Mouse (Mus musculus) left cerebral cortex, postnatal 4 days (tissue): ENCODE measurements around the gene Rfx2. TPM values are rescaled to one million over a fixed set of nuclear protein-coding genes. Genes with fewer than 3 reads are reported as not detected.
A peak's percentile ranks its signal among the peaks of the same experiment; 100 is the strongest.

Source experiments
- DNase-seq: peaks from one replicate; pipeline ENCODE4 v3.0.0-alpha.2; 2022
- intact Hi-C: fragments of 180-260 bp; cut with DNase I; formaldehyde crosslinking; loops from one replicate; pipeline ENCODE4 v1.15.1; 2025
- total RNA-seq, 2 experiments: library from RNA; stranded (reverse); gene quantifications; 2 replicates each; pipeline ENCODE4 v1.2.3; 2021

The Rfx2 gene
- 1 to 10 TPM; 2.4 to 3.4 TPM for total RNA-seq

DNA sequence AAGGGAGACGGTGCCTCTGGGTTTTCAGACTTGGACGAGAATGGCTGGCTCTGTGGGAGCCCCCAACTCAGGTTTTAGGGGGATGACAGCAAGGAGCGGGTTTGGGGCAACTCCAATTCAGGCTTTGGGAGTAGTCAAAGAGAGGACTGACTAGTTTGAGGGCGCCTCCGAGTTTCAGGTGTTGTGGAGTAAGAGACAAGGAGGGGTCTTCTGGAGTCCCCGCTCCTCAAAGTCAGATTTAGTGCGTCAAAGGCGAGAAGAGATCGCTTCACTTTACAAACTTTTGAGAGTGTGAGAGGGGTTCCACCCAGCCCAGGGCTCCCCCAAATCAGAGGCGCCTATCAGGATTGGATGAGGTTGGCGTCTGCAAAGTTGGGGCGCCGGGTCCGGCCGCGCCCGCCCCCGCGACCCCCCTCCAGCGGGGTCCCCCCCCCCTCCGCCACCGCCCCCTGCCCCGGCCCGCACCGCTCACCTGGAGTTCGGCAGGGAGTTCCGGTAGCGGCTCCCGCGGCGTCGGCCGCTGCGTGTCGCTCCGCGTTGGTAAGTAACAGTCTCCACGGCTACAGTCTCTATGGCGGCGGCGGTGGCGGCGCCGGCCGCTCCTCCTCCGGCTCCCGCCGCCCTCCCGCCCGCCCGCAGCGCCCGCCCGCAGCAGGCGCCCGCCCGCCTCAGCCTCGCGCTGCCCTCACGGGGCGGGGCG lies at the start of gene Rfx2:
TSS of gene Rfx2 (minus strand) at position 603 of the 700 bp plus-strand sequence.
- intact Hi-C loops: no loop called here
- no peak for DNase-seq

DNA sequence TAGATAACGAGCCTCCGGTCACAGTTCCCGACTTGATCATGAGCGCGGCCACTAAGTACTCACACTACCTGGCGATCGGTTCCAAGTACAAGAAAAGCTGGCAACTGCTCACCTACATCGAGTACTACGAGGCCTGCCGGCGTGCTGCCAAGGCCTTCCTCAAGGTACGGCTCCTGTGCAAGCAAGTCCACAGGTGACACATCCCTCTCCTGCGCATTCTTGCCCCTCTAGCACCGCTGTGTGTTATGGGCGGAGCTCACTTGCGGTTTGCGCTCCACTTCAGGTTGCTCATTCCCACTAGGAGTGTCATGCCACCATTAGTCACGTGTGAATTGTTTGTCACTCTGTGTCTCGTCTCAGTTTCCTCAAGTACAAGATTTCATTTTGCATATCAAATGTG lies 46.6 kb upstream of the Rfx2 start:
- intact Hi-C loops: no loop called here
- no peak for DNase-seq

DNA sequence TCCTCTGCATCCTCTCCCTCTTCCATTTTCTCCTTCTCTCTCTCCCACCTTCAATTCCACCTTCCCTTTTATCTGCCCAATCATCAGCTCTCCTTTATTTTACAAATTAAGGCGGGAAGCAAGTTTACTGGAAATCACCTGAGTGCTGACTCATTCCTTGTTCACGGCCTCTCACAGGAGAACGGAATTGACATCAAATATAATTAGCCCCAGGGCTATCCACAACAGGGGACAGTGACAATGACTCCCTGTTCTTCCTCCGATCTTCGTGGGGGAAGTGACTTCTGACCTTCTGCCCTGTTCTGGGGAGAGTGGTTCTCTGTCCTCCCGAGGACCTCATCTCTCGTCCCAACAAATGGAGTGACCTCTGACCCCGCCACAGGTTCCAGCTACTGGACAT lies 46.2 kb upstream of the Rfx2 start:
- no peak for DNase-seq
- intact Hi-C loops: no loop called here

DNA sequence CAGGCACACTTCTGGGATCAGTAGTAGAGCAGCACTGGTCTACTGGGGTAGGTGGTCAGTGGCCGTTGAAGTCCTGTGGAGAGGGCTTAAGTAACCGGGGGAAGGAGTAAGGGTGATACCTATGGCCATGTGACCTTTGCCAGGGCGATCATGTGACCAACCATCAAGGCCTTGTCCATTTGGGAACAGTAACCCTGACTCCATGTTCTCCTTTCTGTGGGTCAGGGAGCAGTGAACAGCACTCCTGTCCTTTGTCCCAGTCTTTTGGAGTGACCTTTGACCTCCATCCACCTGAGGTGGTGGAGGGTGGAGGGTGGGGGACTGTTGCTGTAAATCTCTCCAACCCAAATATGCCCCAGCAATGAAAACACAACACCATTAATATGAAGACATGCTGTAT lies 45.7 kb upstream of the Rfx2 start:
- DNase-seq: no peak
- intact Hi-C loops: no loop called here

GRCm38 (mm10) chr17:56874936-56875651 lies 44.3 kb upstream of the Rfx2 start, which contains the start of gene 1700061G19Rik:
Gene 1700061G19Rik, plus strand, starts transcription at chr17:56875477.
- DNase-seq: no peak
- intact Hi-C loops: no loop called here

GRCm38 (mm10) chr17:56874237-56874636 lies 43.4 kb upstream of the Rfx2 start, which contains the start of gene Acsbg2:
Gene Acsbg2, minus strand, starts transcription at chr17:56874447.
- intact Hi-C loops: no loop called here

GRCm38 (mm10) chr17:56872512-56872911 lies 41.7 kb upstream of the Rfx2 start:
- intact Hi-C loops: no loop called here
- DNase-seq: no peak

More at GRCm38 (mm10) chr17:56874237-56874636, 43.4 kb upstream of the Rfx2 start, which contains the start of gene Acsbg2:
- no peak for DNase-seq

GRCm38 (mm10) chr17:56871767-56872166 lies 41.0 kb upstream of the Rfx2 start:
- DNase-seq: no peak
- intact Hi-C loops: no loop called here

- intact Hi-C loops: no loop called here
- no peak for DNase-seq
Measured at GRCm38 (mm10) chr17:56870287-56870953, 39.6 kb upstream of the Rfx2 start.

DNA sequence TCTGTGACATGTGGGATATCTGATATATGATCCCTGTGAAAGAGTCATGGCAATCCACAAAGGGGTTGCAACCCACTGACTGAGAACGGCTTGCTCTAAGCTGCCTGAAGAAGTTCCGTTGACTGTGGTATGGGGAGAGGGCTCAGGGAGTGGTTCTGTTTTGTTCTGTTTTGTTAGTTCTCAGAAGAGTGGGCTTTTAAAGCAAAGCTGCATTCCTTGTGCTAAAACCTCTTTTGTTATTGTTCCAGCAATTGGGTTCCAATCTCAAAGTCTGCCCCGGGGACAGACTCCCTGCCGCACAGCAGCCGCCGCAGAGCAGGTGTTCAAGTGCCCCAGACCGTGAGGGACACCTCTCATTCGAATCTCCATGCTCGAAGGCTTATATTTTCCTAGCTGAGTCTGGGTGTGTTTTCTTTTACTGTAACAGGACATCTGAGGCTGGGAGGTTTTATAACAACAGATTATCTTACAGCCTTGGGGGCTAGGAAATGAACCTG lies 38.7 kb upstream of the Rfx2 start:
- intact Hi-C loops: no loop called here
- no peak for DNase-seq

GRCm38 (mm10) chr17:56866071-56866470 lies 35.3 kb upstream of the Rfx2 start:
- no peak for DNase-seq
- intact Hi-C loops: no loop called here

- no peak for DNase-seq
- intact Hi-C loops: no loop called here
Measured at GRCm38 (mm10) chr17:56861197-56861596, 30.4 kb upstream of the Rfx2 start.

DNA sequence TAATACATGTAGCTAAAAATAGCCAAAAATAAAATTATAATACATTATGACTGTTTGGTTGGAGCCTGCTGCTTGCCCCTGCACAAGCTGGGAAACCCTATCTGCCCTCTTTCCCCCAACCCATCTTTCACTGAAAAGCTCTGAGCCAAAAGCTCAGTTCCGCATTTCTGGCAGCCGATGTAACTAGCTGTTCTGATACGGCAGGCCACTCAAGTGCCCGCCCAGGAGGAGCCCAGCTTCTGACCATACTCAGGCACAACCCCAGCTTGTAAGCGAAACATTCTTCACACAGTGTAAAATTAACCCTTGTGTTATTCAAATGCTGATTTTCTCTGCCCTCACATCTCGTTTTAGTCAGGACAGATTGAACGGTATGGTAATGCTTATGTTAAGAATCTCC lies 28.1 kb upstream of the Rfx2 start:
- intact Hi-C loops: no loop called here
- no peak for DNase-seq

GRCm38 (mm10) chr17:56858216-56858615 lies 27.4 kb upstream of the Rfx2 start:
- intact Hi-C loops: no loop called here

GRCm38 (mm10) chr17:56855421-56855820 lies 24.6 kb upstream of the Rfx2 start:
- intact Hi-C loops: no loop called here
- no peak for DNase-seq

More at GRCm38 (mm10) chr17:56858216-56858615, 27.4 kb upstream of the Rfx2 start:
- DNase-seq: peak; percentile 68

GRCm38 (mm10) chr17:56851167-56851566 lies 20.4 kb upstream of the Rfx2 start:
- intact Hi-C loops: no loop called here

GRCm38 (mm10) chr17:56849710-56850109 lies 18.9 kb upstream of the Rfx2 start:
- DNase-seq: no peak
- intact Hi-C loops: no loop called here

More at GRCm38 (mm10) chr17:56851167-56851566, 20.4 kb upstream of the Rfx2 start:
- no peak for DNase-seq

DNA sequence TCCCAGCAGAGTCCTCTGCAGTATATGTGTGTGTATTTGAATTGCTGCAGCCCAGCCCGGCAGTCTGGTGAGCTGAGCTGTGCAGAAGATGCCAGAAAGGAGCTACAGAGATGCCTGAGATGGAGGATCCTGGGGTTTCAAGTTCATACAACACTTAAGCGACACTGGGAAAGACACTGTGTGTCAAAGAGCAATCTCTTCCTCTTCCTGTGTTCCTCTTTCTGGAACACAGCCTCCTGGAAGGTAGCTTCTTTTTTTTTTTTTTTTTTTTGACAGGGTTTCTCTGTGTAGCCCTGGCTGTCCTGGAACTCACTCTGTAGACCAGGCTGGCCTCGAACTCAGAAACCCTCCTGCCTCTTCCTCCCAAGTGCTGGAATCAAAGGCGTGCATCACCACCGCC lies 18.0 kb upstream of the Rfx2 start:
- DNase-seq: no peak
- intact Hi-C loops: no loop called here

- intact Hi-C loops: no loop called here
Measured at GRCm38 (mm10) chr17:56843678-56844077, 12.9 kb upstream of the Rfx2 start.

DNA sequence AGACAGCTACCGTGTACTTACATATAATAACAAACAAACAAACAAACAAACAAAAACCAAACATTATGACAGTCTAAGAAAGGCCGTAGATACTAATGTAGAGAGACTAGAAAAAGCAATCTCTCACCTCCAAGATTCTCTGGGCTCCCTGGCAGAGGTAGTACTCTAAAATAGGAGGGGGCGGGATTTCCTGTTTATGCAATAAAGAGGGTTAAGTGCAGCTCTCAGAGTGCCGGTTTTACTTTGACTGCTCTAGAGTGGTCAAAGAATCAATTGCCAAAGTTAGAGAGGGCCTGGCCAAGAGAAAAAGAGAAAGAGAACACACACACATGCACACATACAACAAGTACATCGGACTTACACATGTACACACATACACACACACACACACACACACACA lies 11.4 kb upstream of the Rfx2 start:
- no peak for DNase-seq
- intact Hi-C loops: no loop called here

More at GRCm38 (mm10) chr17:56843678-56844077, 12.9 kb upstream of the Rfx2 start:
- DNase-seq: no peak

- intact Hi-C loops: no loop called here
Measured at GRCm38 (mm10) chr17:56840524-56840923, 9.7 kb upstream of the Rfx2 start.

More at GRCm38 (mm10) chr17:56840524-56840923, 9.7 kb upstream of the Rfx2 start:
- DNase-seq: no peak
